Mouse (Mus musculus) common myeloid progenitor, adult 5-6 weeks (primary cell): ENCODE measurements around the gene Med19. TPM values are rescaled to one million over a fixed set of nuclear protein-coding genes. Genes with fewer than 3 reads are reported as not detected.
"Not testable (repeated sequence)": the region's sequence is repeated elsewhere in the genome, so short reads cannot be mapped to it uniquely, and the experiment has no call there.

Experiments used
- ATAC-seq: replicated peaks from 2 replicates; pipeline ENCODE4 v1.8.0; 2016; ENCODE audit warnings: low read depth, mild to moderate bottlenecking, moderate TSS enrichment, inconsistent platforms; ENCODE audit not compliant: poor library complexity, severe bottlenecking
- total RNA-seq: library from RNA; stranded (forward); fragments of 200-1000, 187-1606 nt; gene quantifications from 2 replicates; pipeline ENCODE4 v1.2.3, GENCODE M21; 2017

Med19 gene
- total RNA-seq, 1 experiment from 2014 or later = 39.2 TPM

GRCm38 (mm10) chr2:84662866-84663265, 15.3 kb upstream of the Med19 start:
- peak; percentile 77 for ATAC-seq

- no peak for ATAC-seq
Observed at GRCm38 (mm10) chr2:84666081-84666480, 12.1 kb upstream of the Med19 start.

- ATAC-seq = peak; percentile 40
Observed at GRCm38 (mm10) chr2:84669828-84670568, 8.2 kb upstream of the Med19 start.

DNA sequence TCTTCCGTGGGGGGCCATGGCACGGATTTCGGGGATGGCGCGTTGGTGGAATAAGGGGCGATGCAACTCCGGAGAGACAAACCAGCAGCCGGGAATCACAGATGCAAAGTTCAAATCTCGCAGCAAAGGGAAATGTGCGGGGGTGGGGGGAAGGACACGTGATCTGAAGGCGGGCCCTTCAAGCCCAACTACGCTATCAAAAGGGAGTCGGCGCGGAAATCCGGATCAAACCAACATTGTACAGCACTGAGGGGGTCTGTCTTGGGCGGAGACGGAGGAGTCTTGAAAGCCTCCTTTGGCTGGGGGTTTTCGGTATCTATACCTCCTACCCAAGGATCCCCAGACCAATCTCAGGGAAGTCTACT, 7.7 kb upstream of the Med19 start, which contains the start of gene Selenoh:
Selenoh (minus strand) TSS at position 202 of the 365 bp plus-strand sequence.
- ATAC-seq = peak; percentile 88

DNA sequence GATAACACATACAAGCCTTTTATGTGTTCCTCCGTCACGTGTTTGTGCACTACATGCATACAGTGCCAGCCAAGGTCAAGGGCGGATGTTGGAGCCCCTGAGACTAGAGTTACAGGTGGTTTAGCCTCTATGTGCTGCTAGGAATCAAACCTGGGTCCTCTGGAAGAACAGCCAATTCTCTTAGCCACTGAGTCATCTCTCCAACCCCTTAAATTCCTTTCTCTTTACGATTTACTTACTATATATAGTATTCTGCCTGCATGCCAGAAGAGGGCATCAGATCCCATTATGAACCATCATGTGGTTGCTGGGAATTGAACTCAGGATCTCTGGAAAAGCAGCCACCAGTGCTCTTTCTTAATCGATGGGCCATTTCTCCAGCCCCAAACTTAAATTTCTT, 6.7 kb upstream of the Med19 start:
- not testable (repeated sequence) for ATAC-seq

DNA sequence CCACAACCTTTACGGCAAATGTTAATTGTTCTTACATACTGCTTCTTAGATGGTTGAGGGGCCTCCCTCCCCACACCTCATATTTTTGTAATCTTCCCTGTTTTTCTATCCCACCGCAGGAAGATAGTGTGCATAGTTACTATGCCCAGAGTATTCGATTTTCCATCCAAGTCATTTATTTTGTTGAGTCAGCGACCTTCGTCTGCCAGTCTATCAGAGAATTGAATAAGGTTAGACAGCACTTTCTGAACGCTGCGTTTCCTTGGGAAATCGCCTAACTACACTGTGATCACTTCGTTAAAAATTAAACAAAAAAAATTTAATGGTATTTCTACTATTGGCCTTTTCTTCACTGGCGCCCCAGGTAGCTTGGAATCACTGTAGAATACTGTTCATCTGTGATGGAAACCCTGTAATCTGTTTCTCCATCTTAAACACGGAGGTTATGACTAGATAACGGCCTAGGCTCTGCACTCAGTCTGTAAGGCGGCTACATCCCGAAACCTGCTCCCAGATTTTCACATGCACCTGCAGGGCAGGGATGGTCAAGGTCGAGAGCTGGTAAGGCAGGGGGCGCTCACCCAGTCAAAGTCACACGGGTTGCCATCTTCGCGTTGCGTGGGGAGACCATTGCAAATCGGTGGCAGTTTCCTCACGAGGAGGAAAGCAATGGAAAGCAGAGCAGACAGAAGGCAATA, 783 bp upstream of the Med19 start:
- ATAC-seq = peak; percentile 45

DNA sequence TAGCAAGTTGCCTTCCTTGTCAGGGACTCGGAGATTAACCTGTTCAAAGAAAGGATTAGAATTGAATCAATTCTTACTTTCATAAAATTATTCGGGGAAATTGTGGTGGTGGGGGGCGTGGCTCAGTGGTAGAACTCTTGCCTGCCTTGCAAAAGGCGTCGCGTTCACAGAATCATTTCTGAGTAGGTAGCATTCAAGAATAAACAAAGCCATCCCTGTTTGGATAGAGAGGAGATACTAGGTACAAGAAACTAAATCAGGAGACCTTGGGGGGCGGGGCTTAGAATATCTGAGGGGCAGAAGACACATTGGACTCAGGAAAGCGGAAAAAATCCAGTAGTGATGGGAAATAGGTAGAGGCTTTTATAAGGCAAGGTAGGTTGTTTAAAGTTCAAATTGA, 814 bp downstream of the Med19 start, which contains the start of gene Tmx2:
Tmx2 (minus strand) TSS at position 125 of the 400 bp plus-strand sequence.
- no peak for ATAC-seq

DNA sequence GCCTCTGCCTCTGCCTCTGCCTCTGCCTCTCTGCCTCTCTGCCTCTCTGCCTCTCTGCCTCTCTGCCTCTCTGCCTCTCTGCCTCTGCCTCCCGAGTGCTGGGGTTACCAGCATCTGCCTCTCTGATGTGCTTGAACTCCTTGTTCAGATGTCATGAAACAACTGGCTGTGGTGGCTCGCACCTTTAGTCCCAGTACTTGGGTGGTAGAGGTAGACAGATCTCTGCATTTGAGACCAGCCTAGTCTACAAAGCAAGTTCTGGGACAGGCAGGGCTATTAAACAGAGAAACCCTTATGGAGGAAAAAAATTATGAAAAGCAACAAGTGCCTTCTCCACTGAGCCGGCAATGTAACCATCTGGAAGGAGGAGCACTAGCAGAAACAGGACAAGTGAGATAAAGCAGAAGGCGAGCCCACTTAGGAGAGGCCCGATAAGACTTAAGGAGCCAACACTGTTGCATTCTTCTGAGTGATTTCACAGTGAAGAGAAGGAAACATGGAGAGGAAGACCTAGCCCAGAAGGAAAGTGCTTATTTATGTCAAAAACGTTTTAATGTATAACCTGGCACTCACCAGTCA, 4.5 kb downstream of the Med19 start:
- no peak for ATAC-seq

- ATAC-seq = no peak
Observed at GRCm38 (mm10) chr2:84688080-84688844, 10.1 kb downstream of the Med19 start.

GRCm38 (mm10) chr2:84690050-84690449, 11.8 kb downstream of the Med19 start:
- ATAC-seq = no peak

DNA sequence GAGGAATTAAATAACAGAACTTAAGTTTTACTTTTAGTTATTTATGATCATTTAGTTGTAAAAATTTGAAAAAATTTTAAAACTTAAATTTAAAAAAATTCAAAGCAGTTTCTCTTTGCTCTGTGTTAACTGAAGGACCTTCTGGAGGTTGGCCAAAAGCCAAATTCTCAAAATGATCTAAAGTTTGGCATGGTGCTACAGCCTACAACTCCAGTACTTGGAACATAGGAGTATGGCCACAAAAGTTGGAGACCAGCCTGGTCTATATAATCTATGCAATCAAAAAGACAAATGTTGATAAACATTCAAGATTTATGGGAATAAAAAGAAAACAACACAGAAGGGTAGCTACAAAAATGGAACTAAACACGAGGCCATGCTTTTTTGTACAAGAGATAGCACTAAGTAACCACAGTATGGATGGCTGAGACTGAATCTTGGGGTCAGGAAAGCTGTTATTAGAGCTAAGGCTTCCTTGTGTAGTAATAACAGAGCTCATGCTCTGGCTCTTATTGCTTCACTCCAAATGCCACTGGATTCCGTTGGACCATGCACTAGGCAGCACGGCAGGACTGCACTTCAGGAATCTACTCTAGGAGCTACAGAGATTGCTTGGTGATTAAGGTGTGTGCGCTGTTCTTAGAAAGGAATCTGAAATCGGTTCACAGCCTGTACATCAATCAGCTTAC, 16.9 kb downstream of the Med19 start:
- ATAC-seq = no peak

GRCm38 (mm10) chr2:84703497-84703896, 25.3 kb downstream of the Med19 start:
- peak; percentile 45; the same call in 1 of the 2 replicates for ATAC-seq

GRCm38 (mm10) chr2:84704329-84704728, 26.1 kb downstream of the Med19 start:
- ATAC-seq = no peak

DNA sequence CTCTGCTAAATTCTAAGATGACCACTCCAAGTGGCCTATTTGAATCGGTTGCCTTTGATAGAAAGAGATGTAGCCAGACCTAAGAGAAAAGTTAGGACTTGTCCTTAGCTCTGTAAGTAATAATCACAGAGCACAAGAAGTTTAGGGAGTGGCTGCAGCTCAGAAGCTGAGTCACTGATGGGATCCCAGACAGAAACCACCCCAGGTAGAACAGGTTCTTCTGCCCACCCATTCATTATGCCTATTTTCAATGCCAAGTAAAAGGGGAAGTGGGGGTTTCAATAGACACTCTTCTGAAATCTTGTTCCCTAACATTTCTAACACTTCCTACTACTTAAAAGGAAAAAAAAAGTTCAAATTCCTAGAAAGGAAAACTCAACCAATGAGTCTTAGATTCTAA, 27.1 kb downstream of the Med19 start:
- ATAC-seq = peak; percentile 56; the same call in 1 of the 2 replicates

DNA sequence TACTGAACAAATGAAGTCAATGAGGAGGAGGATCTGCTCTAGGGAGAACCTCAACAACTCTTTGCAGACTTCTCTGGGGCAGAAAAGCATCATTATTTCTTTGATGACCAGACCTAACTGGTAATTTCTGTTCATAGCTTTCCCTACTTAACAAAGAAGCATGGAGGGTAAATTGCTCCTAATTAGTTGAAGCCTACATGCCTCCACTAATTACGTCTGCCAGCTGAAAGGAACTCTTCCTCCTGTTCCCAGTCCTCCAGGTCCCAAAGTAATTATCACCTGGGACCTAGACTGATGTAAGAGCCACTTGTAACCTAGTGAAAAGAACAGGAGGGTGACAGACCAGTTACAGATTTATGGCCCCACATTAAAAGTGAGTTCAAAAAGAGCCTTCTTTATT, 29.3 kb downstream of the Med19 start:
- ATAC-seq = no peak

GRCm38 (mm10) chr2:84711898-84712297, 33.7 kb downstream of the Med19 start:
- no peak for ATAC-seq

DNA sequence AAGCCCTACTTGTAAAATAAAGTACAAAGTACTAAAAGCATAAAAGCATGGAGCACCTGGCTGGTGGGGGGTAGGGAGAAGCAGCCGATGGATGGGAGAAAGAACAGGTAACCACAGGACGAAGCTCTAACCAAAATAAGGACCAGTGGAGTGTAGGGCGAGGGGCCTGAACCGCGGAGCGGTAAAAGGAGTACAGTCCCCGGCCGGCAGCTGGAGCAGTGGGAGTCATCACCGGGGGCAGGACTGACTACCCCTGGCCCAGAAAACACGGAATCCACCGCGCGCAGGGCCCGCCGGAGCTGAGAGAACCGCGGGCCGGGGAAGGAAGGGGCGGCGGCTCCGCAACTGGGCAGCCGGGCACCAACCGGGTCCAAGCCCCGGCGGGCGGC, 36.2 kb downstream of the Med19 start:
- no peak for ATAC-seq

- ATAC-seq = peak; percentile 82
Observed at GRCm38 (mm10) chr2:84714811-84715561, 36.8 kb downstream of the Med19 start, which contains the start of gene Zdhhc5. Zdhhc5 (minus strand) TSS chr2:84715180.
